Mouse (Mus musculus): Measurements from ENCODE around the gene Rps6kc1. TPM values are rescaled to one million over a fixed set of nuclear protein-coding genes. Genes with fewer than 3 reads are reported as not detected.

The Rps6kc1 gene
- 3.4 and 5.5 TPM in 2 replicates for polyA plus RNA-seq (2015; fragmentation: Nextera tagmentation; extraction: Ambion mirVana)

DNA sequence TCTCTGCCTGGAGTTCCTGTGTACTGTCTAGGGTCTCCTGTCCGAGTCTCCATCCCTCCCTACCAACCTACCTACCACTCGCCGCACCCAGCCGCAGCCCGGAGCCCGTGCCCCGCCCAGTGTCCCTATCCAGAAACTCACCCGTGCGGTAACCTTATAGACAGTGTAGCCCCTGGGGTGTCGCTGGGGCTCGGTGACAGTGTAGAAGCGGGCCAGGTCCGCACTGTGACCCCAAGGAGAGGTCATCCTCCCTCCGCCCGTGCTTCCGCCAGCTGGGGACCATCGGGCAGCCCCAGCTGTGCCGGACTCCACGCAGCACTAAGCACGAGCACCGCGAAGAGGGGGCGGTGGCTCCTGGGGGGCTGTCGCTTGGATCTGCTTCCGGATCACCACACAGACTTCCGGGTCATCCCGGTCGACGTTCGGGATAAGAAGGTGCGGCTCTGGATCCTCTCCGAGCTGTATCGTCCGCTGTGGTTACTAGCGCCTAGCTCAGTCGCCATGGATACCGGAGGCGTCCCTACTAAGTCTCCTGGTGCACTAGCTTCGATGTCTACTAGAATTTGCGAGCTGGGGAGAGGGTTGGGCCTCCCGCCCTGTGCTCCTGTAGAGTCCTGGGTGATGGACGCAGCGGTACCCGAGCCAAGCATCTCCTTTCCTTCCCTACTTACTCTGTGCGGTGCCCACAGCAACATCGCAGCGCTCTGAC, at the start of gene Rps6kc1:
Rps6kc1 (minus strand) TSS at position 356 of the 709 bp plus-strand sequence.

DNA sequence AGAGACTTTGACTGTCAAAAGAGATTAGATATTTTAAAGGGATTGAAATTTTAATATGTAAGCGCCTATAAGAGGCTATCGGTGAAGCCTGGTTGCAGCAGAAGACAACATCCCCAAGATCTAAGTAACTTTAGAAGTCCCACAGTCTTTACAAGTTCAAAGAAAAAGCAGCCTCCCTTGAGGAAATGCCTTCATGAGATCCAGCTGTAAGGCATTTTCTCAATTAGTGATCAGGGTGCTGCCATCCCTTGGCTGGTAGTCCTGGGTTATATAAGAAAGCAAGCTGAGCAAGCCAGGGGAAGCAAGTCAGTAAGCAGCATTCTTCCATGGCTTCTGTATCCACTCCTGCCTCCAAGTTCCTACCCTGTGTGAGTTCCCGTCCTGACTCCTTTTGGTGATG, 13.2 kb upstream of the Rps6kc1 start, which contains the start of gene Angel2:
Angel2 (plus strand) TSS at position 301 of the 400 bp plus-strand sequence.

Other genes starting within 250 kb of the Rps6kc1 start
- gene Angel2, start 13.3 kb upstream of the Rps6kc1 start, polyA plus RNA-seq (2015; fragmentation: Nextera tagmentation; extraction: Ambion mirVana) = 26.5 and 29.8 TPM in 2 replicates
- 1.9 and 2.2 TPM in 2 replicates for gene Vash2, start 67.5 kb upstream of the Rps6kc1 start, polyA plus RNA-seq (2015; fragmentation: Nextera tagmentation; extraction: Ambion mirVana)
- 8.6 and 10.4 TPM in 2 replicates for gene Flvcr1, start 114.4 kb upstream of the Rps6kc1 start, polyA plus RNA-seq (2015; fragmentation: Nextera tagmentation; extraction: Ambion mirVana)
- not detected in 2 replicates for gene Spata45, start 124.9 kb upstream of the Rps6kc1 start, polyA plus RNA-seq (2015; fragmentation: Nextera tagmentation; extraction: Ambion mirVana)
- gene Tatdn3, start 151.2 kb upstream of the Rps6kc1 start, polyA plus RNA-seq (2015; fragmentation: Nextera tagmentation; extraction: Ambion mirVana) = 11.6 and 12.7 TPM in 2 replicates
- gene Nsl1, start 151.2 kb upstream of the Rps6kc1 start, polyA plus RNA-seq (2015; fragmentation: Nextera tagmentation; extraction: Ambion mirVana) = 16.2 and 19.5 TPM in 2 replicates
- 3.4 and 4.0 TPM in 2 replicates for gene Batf3, start 186.1 kb upstream of the Rps6kc1 start, polyA plus RNA-seq (2015; fragmentation: Nextera tagmentation; extraction: Ambion mirVana)